Mouse (Mus musculus) neural tube, embryonic 14.5 days (tissue): ENCODE results near the gene Pds5a. TPM values are rescaled to one million over a fixed set of nuclear protein-coding genes. Genes with fewer than 3 reads are reported as not detected.

Source experiments
- ATAC-seq: fragments of 200-750 bp; cut with Nextera tagmentation; 2 replicates; pipeline ENCODE4 v1.8.0; 2017; ENCODE audit warnings: low read depth, mild to moderate bottlenecking, moderate TSS enrichment, moderate library complexity
- H3K27ac ChIP-seq: fragments of 300-500 bp; sonication (generic); 2 replicates; pipeline ENCODE4 v1.5.1; 2014; ENCODE audit warnings: low read depth, mild to moderate bottlenecking, control low read depth, low read length, moderate library complexity, mixed read lengths
- H3K27me3 ChIP-seq: fragments of 300-500 bp; sonication (generic); 2 replicates; pipeline ENCODE4 v1.6.1; 2014; ENCODE audit warnings: low read length; ENCODE audit not compliant: control insufficient read depth, insufficient read depth
- H3K36me3 ChIP-seq: fragments of 300-500 bp; sonication (generic); 2 replicates; pipeline ENCODE4 v1.6.1; 2014; ENCODE audit warnings: low read length, mixed read lengths; ENCODE audit not compliant: control insufficient read depth, insufficient read depth
- H3K4me1 ChIP-seq: fragments of 300-500 bp; sonication (generic); 2 replicates; pipeline ENCODE4 v1.6.1; 2014; ENCODE audit warnings: low read length; ENCODE audit not compliant: control insufficient read depth, insufficient read depth
- H3K4me2 ChIP-seq: fragments of 300-500 bp; sonication (generic); 2 replicates; pipeline ENCODE4 v1.6.1; 2014; ENCODE audit warnings: mild to moderate bottlenecking, low read depth, low read length, control low read depth
- H3K4me3 ChIP-seq: fragments of 300-500 bp; sonication (generic); 2 replicates; pipeline ENCODE4 v1.5.1; 2014; ENCODE audit warnings: low read depth, low read length, control low read depth, mixed read lengths
- H3K9ac ChIP-seq: fragments of 300-500 bp; sonication (generic); replicated peaks from 2 replicates; pipeline ENCODE4 v1.6.1; 2014; ENCODE audit warnings: low read depth, mild to moderate bottlenecking, control low read depth, low read length, mixed read lengths
- H3K9me3 ChIP-seq: fragments of 300-500 bp; sonication (generic); 2 replicates; pipeline ENCODE4 v1.6.1; 2016; ENCODE audit warnings: low read length; ENCODE audit not compliant: control insufficient read depth
- WGBS: fragments of 180-500 bp; shearing (Covaris S2); extraction: QIAGEN DNeasy Blood & Tissue Kit; methylation state at CpG from one replicate; pipeline ENCODE4 v1.1.7; 2014; 5-methylcytosine and 5-hydroxymethylcytosine counted together
- polyA plus RNA-seq: library from polyadenylated mRNA; unstranded; fragments of >200 nt; fragmentation: Nextera tagmentation; extraction: Ambion mirVana; gene quantifications from 2 replicates; pipeline ENCODE4 v1.2.1, GENCODE M21; 2014

The Pds5a gene
- polyA plus RNA-seq, 1 experiment from 2014 or later, result 60.6 TPM

DNA sequence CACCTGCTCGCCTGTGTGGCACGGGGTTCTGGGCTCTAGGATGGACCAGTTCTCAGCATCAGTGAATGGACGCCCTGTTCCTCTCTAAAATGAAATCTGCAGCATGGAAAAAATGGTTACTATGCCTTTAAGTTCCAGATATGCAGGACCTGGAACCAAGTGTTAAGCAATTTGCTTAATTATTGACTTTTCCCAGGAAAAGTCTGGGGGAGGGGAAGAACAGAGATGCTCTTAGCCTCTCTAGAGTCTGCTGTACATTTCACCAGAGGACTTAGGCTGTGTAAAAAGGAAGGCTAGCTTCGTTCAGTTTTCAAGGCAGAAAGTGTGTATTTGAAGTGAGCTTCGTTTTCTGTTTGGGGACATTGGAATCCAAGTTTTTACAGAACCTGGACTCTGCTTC lies 88.3 kb downstream of the Pds5a start:
- no peak for ATAC-seq
- H3K4me2 ChIP-seq, result no peak overlapping the region
- H3K27me3 ChIP-seq, result no peaks in the 10 kb centered on the region
- H3K4me1 ChIP-seq, result no peaks in the 10 kb centered on the region
- H3K9me3 ChIP-seq, result no peaks in the 10 kb centered on the region
- H3K4me3 ChIP-seq, result no peak overlapping the region
- 91% methylated on average over 5 of the region's 5 CpGs for WGBS
- H3K27ac ChIP-seq, result no peak overlapping the region
- H3K9ac ChIP-seq, result no peak overlapping the region
- peaks cover under 1% of the 10 kb centered on the region; the same call in 1 of the 2 replicates for H3K36me3 ChIP-seq

DNA sequence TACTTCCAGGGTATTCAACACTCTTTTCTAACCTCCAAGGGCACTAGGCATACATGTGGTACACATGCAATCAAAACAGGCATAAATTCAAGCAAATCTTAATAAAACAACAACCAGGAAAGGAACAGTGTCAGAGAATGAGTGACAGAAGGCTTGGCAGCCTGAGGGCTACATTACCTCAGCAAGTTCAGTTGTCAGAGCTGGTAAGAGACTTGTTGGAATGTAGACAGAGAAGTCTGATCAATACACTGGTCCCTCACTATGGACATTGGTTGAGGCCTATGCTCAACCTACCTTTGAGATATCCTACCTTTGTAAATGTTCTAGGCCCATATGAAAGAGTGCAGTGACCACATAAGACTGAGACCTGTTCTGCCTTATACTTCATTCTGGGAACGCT lies 91.3 kb downstream of the Pds5a start:
- no peak for ATAC-seq
- H3K4me2 ChIP-seq, result no peak overlapping the region
- H3K27ac ChIP-seq, result no peak overlapping the region
- H3K36me3 ChIP-seq, result no peaks in the 10 kb centered on the region; the same call in 1 of the 2 replicates
- WGBS, result 100% methylated on average over 1 of the region's 1 CpGs
- H3K4me3 ChIP-seq, result no peak overlapping the region
- no peaks in the 10 kb centered on the region for H3K4me1 ChIP-seq
- H3K9me3 ChIP-seq, result no peaks in the 10 kb centered on the region
- H3K27me3 ChIP-seq, result no peaks in the 10 kb centered on the region
- H3K9ac ChIP-seq, result no peak overlapping the region

GRCm38 (mm10) chr5:65599681-65600080 lies 98.4 kb downstream of the Pds5a start:
- H3K36me3 ChIP-seq, result peaks cover 5% of the 10 kb centered on the region; the same call in 1 of the 2 replicates
- no peak overlapping the region for H3K27ac ChIP-seq
- H3K9ac ChIP-seq, result no peak overlapping the region
- no peaks in the 10 kb centered on the region for H3K27me3 ChIP-seq
- no peaks in the 10 kb centered on the region for H3K9me3 ChIP-seq
- H3K4me2 ChIP-seq, result no peak overlapping the region
- 95% methylated on average over 7 of the region's 7 CpGs for WGBS
- no peaks in the 10 kb centered on the region for H3K4me1 ChIP-seq
- no peak for ATAC-seq
- no peak overlapping the region for H3K4me3 ChIP-seq

DNA sequence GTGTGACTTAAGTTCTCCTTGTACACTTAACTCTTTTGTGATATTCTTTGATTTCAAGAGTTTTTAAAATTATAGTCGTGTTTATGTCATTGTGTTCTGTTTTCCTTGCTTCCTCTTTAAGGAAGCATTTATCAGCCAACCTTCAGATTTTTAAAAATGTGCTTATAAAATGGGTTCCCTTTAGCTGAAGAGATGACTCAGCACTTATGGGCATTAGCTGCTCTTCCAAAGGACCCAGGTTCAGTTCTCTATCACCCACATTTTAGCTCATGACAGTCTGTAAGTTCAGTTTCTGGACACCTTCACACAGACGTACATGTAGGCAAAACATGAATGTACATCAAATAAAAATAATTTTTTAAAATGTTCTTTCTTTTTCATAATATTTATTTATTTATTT lies 105.7 kb downstream of the Pds5a start:
- peaks cover 9% of the 10 kb centered on the region; the same call in 1 of the 2 replicates for H3K36me3 ChIP-seq
- no peak for ATAC-seq
- H3K4me1 ChIP-seq, result no peaks in the 10 kb centered on the region
- H3K4me3 ChIP-seq, result no peak overlapping the region
- H3K27ac ChIP-seq, result no peak overlapping the region
- no peak overlapping the region for H3K4me2 ChIP-seq
- no peak overlapping the region for H3K9ac ChIP-seq
- 87% methylated on average over 2 of the region's 2 CpGs for WGBS
- H3K9me3 ChIP-seq, result no peaks in the 10 kb centered on the region
- no peaks in the 10 kb centered on the region for H3K27me3 ChIP-seq

GRCm38 (mm10) chr5:65590199-65590598 lies 107.9 kb downstream of the Pds5a start:
- no peak for ATAC-seq
- WGBS, result 92% methylated on average over 1 of the region's 1 CpGs
- H3K9me3 ChIP-seq, result no peaks in the 10 kb centered on the region

DNA sequence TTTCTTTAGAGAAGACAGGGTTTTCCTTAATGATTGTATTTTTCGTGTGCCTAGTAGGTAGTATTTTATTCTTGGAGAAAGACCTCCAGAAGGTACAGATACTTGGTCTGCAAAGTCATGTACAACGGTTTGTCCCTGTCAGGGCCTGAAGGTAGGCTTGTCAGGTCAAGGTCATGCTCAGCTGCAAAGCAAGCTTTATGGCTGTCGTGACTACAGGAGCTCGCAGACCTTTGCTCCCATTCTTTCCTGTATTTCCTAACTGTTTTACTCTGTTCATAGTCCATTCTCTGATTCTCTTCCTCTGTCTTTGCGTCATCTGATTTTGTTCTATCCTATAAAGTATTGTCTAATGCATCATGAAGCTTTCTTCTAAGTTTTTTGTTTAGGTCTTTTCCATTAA lies 111.8 kb downstream of the Pds5a start:
- Histone ChIP-seq H3K9ac (no peak overlapping the region), H3K27me3 (no peaks in the 10 kb centered on the region), H3K4me3 (no peak overlapping the region), H3K4me1 (no peaks in the 10 kb centered on the region), H3K9me3 (no peaks in the 10 kb centered on the region), H3K27ac (no peak overlapping the region), H3K4me2 (no peak overlapping the region), H3K36me3 (no peaks in the 10 kb centered on the region)
- WGBS, result 94% methylated on average over 5 of the region's 5 CpGs
- no peak for ATAC-seq

More at GRCm38 (mm10) chr5:65590199-65590598, 107.9 kb downstream of the Pds5a start:
- H3K36me3 ChIP-seq, result peaks cover 9% of the 10 kb centered on the region; the same call in 1 of the 2 replicates
- no peaks in the 10 kb centered on the region for H3K27me3 ChIP-seq
- no peak overlapping the region for H3K27ac ChIP-seq
- H3K4me1 ChIP-seq, result no peaks in the 10 kb centered on the region
- no peak overlapping the region for H3K4me2 ChIP-seq
- no peak overlapping the region for H3K9ac ChIP-seq
- no peak overlapping the region for H3K4me3 ChIP-seq

- H3K4me1 ChIP-seq, result no peaks in the 10 kb centered on the region
- H3K4me3 ChIP-seq, result no peak overlapping the region
- no peak overlapping the region for H3K9ac ChIP-seq
- ATAC-seq, result no peak
- H3K27me3 ChIP-seq, result no peaks in the 10 kb centered on the region
- no peak overlapping the region for H3K4me2 ChIP-seq
- no peak overlapping the region for H3K27ac ChIP-seq
- no peaks in the 10 kb centered on the region for H3K9me3 ChIP-seq
- no peaks in the 10 kb centered on the region for H3K36me3 ChIP-seq
- 93% methylated on average over 3 of the region's 3 CpGs for WGBS
These were observed 119.5 kb downstream of the Pds5a start for GRCm38 (mm10) chr5:65578545-65578944.

GRCm38 (mm10) chr5:65575896-65576295 lies 122.2 kb downstream of the Pds5a start:
- H3K4me2 ChIP-seq, result no peak overlapping the region
- H3K9ac ChIP-seq, result no peak overlapping the region
- no peak for ATAC-seq
- no peaks in the 10 kb centered on the region for H3K9me3 ChIP-seq
- H3K4me1 ChIP-seq, result no peaks in the 10 kb centered on the region
- 84% methylated on average over 2 of the region's 2 CpGs for WGBS
- H3K36me3 ChIP-seq, result no peaks in the 10 kb centered on the region
- no peak overlapping the region for H3K4me3 ChIP-seq
- no peaks in the 10 kb centered on the region for H3K27me3 ChIP-seq
- no peak overlapping the region for H3K27ac ChIP-seq

DNA sequence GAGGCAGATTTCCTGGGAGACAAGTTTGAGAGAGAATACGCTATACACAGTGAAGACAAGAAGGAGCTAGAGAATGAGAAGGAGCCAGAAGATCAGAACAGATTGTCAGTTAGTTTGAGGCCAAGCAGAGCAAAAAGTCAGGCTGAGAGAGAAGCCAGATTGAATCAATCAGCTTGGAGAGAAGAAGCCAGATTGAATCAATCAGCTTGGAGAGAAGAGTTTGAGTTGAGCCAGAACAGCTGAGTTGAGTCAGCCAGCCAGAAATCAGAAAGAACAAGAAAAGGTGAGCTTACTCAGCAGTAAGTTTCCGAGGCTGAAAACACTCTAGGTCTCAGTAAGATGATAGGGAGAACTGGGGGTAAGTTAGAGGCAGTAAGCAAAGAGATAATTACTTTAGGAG lies 123.2 kb downstream of the Pds5a start:
- Histone ChIP-seq H3K9me3 (no peaks in the 10 kb centered on the region), H3K9ac (no peak overlapping the region), H3K4me3 (no peak overlapping the region), H3K36me3 (no peaks in the 10 kb centered on the region), H3K4me2 (no peak overlapping the region), H3K27ac (no peak overlapping the region), H3K4me1 (no peaks in the 10 kb centered on the region), H3K27me3 (no peaks in the 10 kb centered on the region)
- no peak for ATAC-seq
- WGBS, result 94% methylated on average over 2 of the region's 2 CpGs
